Mouse (Mus musculus) fat pad, adult 2 months (tissue): ENCODE measurements around the gene Itsn1.

ENCODE experiments used
- DNase-seq: peaks from one replicate; pipeline ENCODE4 v3.0.0-alpha.2; 2011; ENCODE audit warnings: low read depth, low spot score; ENCODE audit errors: extremely low read depth

The Itsn1 gene

DNA sequence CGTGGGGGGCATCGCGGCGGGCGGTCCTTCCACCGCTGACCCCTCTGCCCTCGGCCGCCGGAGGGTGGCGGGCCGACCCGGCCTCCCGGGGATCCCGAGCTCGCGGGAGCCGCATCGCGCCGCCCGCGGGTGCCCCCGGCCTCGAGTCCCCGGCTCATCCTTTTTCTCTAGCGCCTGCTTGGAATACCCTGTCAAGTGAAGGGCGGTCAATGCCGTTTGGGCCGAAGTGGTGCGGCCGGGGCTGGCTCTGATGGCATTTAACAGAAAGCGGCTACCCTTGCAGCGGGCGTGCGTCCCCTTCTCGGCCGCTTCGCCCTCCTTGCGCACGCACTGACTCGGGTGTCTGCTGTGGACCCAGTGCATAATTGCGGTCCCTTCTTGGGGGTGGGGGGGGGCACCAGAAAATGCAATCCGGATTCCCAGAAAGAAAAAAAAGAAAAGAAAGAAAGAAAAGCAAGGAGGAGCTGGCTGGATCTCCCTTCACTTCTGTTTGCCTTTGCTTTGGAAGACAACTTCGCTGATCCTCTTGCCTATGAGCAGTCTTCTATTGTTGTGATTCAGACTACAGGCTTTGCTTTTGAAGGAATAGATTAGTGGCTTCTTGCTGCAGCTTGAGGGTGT is 850 bp downstream of the Itsn1 start:
- no peak for DNase-seq

DNA sequence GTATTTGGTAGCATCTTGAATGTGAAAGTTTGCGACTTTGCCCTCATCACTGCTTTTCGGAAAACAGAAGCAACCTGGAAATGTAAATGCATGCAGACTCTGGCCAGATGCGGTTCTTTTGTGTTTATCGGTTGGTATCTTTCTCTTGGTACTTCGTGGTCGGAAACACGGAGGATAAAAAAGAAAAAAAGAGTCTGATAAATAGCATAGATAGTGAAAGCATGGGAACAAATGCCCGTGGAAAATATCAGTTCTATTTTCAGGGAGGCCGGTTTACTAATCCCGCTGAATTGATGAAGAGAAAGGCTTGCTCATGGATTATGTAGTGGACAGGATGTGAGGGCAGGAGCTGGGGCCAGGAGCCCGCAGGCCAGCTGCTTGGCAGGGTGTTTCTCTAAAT is 1.4 kb downstream of the Itsn1 start:
- DNase-seq = no peak

DNA sequence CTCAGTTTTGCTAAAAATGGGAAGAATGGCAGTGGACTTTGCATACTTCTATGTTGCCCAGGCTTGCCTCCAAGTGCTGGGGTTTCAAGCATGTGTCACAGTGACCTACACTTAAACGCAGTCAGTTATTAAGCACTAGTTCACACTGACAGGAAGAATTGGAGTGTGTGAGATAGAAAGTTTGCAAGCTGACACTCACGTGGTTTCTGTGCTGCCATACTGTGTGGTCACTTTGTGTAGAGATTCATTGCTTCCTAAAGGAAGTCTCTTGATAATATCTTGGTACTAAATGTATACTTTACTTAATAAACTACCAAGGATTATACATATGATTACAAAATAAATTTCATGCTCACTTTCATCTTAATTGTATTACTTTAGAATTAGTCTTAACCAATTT is 3.7 kb downstream of the Itsn1 start:
- DNase-seq = no peak

DNA sequence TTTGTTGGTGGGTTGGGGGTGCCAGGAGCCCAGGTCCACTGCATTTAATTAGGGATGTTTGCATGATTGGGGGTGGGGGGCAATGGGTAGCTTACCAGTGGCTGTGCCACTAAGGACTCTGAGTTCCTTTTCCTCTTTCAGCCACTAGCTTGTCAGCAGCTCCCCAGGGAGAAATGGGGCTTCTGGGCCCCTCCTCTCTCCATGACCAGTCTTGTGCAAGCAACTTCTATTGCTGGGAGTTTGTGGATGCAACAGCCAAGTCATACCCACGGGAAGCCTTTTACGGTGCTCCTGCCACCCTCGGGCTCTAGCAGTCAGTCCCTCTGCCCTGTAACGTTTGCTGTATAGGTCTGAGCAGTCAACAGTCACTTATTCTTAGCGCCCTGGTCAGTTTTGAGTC is 5.7 kb downstream of the Itsn1 start:
- DNase-seq = no peak

DNA sequence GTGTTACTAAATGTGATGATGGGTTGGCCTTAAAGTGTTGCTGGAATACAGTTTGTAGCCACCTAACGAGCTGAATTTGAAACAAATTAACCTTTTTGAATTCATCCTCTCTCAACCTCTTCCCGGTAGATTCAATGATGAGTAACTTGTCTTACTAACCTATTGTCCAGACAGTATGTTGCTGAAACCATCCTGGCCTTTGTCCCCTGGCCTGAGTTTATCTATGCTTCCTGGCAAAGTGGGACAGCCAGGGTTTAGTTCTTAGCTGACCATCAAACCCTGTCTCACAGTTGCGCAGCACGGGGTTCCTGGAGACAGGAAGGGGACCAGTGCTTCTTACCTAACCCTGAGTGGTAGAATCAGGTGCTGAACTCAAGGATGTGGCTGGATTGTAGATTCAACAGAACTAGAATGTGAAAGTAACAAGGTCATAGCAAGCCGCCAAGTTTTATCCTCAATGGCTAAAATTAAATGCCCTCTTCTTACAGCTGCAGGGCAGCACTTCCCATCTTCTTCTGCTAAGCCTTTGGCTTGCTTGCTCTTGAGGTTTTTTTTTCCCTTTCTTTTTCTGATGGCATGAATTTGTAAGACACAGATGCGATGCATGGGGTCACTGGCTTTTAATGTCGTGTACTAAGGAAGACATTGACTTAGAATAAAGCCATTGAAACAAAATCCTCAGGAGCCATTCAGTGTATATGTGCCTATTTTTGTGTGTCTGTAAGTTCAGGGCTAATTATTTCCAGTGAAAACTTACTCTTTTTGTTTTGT is 7.2 kb downstream of the Itsn1 start:
- no peak for DNase-seq

DNA sequence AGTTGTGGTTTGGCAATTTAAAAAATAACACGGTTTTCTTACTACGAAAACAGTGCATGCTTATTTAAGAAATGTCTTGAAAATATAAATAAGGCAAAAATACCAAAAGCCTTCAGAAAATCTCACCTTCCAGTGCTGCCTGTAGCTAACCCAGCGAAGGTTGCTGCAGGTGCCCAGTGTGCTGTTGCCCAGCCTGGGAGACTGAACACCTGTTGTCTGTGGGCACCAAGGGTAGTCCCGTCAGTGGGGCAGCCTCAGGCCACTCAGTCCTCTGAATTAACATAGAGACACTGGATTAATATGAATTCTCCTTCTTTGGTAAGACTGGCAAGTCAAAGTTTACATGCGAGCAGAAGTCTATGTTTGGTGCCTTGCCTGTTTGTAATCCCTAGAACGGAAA is 9.4 kb downstream of the Itsn1 start:
- DNase-seq = no peak

DNA sequence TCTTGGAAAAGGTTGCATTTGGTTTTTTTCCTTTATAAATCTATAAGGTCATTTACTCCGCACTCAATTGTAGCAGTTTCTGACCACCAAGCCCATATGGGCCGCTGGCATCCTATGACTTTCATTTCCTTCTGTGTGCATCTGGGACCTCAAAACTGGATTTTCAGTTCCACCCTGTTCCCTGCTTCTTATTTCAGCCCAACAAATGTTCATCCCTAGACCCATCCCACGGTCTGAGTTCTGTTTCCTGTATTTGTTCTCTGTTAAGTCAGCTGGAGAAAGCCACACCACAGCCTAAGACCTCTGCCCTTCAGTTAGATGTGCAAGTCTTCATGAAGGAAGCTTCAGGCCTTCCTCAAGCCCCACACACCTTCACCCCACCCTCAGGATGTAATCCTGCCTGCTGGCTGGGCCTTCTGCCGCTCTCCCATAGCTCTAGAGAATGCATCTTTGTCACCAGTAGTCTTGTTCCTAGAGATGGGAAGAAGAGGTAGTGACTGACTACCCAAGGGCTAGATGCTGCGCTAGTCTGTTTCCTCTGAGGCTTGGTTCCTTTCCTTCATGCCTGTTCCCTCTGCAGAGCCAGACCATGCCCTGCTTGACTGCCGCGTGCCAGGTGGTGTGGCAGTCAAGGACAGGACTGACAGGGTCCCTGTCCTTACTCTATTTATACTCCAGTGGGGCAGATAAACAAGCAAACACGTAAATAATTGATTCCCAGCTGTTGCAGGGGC is 11.3 kb downstream of the Itsn1 start:
- no peak for DNase-seq

DNA sequence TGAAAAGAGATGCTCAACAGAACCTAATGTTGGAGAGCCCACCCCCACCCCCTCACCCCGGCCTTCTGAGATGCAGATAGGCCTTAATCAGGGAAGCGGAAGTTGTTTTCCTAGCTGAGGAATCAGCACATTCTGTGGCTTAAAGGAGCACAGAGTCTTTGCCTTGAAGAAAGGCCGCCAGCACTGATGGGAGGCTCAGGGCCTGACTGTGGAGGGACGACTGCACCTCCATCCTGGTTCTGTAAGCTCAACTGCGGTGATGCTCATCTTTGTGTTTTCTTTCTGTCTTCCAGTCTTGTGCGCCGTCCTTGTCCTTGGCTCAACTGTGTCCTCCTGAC is 11.8 kb downstream of the Itsn1 start:
- no peak for DNase-seq

DNA sequence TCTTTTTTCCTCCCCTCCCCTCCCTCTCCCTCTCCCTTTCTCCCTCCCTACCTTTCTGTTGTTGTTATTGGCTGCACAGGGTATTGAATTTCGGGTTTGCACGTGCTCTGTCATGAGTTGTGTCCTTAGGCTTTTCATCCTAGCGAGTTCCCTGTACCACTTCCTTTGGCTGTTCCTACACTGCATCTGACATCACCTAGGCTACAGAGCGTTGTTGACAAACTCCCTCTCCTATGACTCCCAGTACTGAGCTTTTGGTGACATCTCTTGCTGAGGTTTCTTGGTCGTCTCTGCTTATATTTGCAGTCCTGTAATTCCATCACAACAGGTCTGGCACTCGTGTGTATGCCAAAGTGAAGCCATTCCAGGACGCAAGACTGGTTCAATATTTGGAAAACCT is 14.0 kb downstream of the Itsn1 start:
- DNase-seq = no peak

DNA sequence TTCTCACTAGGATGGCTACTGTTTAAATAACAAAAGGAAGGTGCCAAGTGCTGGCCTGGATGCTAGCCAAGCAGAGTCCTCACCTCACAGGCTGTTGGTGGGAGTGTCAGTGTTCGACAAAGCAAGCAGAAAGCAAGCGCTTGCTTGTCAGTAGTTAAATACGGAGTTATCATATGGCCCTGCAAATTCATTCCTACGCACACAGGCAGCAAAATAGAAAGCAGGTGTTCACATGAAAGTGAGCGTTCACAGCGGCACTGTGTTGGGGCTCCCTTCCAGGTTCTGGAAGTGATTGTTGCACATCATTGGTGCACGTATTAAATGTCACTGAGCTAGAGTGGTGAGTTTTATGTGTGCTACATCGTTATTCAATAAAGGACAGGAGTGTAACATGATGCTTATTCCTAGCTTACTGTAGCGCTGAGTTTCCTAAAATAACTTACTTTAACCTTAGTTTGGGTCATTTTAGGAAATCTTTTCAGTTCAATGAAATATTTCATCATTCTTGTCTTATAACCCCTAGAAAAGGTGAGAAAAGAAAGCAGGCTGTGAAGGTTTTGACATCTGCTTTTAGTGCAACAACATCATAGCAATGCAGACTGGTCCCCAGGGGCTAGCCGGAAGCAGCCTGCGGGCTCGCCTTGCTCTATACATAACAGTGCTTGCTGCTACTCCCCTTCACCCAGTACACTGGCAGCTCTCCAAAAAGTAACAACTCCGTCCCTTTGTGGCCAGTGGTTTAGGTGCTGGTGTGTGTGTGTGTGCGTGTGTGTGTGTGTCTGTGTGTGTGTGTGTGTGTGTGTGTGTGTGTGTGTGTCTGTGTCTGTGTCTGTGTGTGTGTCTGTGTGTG is 17.2 kb downstream of the Itsn1 start:
- no peak for DNase-seq

DNA sequence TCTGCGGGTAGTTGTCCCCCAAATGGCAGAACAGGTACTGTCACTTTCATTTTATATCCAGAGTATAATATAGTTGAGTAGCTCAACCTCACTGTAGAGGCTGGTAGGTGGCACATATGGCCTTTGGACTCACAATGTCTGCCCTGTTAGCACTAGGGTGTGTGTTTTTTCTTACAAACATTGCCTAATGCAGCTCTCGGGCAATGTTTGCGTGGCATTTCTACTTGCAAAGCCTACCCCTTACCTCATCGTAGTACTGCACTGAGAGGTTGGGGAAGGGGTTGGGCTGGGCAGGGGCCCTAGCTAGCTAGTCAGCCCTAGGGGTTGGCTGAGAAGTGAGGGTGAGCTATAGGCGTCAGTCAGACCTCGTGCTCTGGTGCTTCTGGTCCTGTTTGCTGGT is 18.5 kb downstream of the Itsn1 start:
- DNase-seq = no peak

DNA sequence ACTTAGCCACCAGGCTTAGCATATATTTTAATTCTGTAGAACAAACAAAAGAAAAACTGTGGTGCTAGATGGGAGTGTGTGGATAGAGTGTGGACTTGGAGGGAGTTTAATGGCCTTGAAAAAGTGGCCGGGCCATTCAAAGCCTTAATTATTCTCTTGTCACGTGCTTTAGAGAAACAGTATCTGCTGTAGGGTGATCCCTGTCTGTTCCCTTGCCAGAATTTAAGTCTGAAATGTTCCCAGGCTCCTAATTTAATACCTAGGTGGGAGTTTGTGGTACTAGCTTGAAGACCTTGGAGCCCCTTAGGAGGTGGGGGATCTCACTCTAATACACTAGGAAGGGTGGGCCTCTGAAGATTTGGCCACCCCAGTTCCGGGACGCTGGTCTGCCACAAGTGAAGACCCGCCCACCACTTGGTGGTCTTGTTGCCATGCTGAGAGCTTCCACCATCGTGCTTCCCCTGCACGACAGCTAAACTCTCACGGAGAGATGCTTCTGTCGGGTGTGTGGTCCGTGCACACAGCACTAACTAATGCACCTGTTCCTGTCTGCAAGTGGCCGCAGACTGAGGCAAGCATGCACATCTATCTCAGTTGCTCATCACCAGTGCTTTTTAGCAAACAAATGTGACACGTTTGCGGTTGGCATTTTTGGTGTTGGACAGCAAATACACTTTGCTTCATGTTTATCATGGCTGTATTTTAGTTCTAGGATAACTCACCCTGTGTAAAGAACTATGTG is 22.7 kb downstream of the Itsn1 start:
- no peak for DNase-seq

DNA sequence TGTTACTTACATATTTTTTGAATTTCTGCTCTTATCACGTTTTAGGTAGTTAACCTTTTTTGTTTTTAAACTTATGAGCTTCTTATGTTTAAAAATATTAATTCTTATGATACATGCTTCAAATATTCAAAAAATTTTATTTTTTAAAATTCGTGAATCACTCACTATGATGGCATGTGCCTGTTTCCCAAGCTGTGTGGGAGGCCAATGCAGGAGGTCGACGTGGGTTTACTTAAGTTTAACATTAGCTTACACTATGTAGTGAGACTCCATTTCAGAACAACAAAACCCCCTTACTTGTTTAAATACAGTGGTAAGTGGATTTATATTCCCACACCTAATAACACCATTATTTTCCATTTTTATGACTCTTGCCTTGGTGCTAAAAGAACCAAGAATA is 24.5 kb downstream of the Itsn1 start:
- no peak for DNase-seq

DNA sequence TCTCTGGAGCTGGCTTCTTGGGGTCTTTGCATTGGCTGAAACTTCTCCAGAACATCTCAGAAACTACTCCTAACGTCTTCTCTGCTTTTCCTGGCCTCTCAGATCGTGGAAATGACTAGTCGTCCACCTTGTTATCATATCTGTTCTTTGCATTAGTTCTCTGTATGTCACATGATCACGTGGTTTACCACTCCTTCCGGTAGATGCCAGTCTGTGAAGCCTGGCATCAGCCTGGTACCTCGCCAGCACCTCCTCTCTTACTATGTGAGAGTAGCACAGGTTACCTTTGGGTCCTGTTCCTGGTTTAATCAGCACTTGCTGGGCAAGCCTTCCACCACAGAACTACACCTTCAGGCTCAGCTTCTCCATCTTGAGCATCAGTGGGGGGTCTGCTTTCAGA is 25.9 kb downstream of the Itsn1 start:
- DNase-seq = no peak

DNA sequence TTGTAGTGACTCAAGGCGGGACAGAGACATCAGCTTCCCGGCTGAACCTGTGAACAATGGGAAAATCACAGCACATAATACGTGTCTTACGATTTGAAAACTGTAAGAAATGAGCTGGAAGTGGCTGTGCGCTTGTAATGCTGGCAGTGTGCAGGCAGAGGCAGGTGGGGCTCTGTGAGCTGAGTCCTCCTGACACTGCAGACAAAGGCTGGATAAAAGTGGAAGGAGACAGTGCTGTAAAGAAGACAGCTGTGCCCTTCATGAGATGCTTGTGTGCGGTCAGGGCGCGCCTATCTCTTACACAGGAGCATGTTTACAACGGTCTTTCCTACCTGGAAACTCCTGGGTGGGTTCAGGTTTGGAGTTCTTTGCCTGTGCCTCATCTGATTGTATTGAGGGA is 32.1 kb downstream of the Itsn1 start:
- no peak for DNase-seq

DNA sequence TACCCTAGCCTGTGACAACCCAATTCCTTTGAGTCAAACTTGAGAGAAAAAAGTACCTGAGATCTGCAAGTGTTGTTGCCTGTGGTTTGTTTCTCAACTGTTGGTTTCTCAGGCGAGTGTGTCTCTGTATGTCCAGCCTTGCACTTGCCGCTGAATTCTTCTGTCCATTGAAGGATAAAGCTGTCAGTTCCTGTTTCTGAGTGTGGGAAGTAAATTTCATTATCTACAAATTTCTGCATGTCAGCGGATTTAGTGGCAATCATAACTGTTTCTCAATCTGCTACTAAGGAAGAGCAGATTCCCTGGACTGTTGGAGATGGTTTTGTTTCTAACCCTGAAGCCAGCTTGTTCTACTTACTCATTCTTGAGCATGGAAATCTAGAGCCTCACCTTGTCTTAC is 32.7 kb downstream of the Itsn1 start:
- DNase-seq = no peak

DNA sequence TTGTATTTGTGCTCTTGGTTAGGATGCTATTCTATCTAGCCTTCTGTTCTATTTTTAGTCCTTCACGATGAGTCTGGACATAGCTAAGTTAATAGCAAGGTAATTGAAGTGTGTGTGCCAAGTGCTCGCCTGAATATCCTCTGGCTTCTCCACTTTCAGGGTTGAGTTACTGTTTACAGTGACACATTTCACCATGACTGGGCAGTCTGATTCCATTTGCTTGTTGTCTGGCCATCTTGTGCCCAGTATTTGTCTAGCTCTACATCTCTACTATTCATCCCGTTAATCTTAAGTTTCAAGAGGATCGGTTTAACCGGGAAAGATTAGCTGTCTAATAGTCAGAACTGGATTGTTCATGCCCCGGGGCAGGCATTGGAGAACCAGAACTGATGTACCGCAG is 33.4 kb downstream of the Itsn1 start:
- no peak for DNase-seq

DNA sequence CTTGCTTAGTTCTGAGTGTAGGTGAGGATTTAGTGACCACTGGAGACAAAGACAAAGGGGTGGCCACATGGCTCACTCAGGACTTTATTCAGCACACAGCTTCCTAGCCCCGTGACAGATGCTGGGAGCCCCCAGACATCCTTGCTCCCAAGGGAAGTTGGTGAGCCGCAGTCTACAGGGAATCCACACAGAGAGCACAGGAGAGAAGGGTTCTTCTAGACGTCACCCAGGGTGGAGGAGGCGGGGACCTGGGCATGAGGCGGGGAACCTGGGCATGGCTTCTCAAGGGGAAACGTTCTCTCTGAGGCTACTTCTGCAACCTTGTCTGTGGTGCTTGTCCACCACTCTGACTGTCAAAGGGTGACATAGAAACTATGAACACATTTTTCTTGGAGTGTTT is 34.9 kb downstream of the Itsn1 start:
- no peak for DNase-seq

DNA sequence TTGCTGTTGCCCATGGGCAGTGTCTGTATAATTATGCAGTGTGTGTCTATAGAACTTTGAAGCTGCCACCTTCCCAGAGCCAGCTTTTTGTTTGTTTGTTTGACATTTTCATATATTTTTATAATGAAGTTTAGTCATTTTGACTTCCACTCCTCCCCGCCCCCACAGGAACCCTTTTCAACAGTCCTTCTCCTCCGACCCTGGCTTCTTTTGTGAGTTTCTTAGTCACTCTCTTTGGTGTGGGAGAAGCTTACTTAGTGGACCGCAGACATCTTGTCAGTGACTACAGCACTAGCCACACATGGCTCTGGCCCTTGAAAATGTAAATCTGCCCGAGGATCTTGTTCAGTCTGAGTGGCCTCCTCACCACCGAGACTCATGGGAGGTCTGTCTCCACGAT is 35.3 kb downstream of the Itsn1 start:
- no peak for DNase-seq

DNA sequence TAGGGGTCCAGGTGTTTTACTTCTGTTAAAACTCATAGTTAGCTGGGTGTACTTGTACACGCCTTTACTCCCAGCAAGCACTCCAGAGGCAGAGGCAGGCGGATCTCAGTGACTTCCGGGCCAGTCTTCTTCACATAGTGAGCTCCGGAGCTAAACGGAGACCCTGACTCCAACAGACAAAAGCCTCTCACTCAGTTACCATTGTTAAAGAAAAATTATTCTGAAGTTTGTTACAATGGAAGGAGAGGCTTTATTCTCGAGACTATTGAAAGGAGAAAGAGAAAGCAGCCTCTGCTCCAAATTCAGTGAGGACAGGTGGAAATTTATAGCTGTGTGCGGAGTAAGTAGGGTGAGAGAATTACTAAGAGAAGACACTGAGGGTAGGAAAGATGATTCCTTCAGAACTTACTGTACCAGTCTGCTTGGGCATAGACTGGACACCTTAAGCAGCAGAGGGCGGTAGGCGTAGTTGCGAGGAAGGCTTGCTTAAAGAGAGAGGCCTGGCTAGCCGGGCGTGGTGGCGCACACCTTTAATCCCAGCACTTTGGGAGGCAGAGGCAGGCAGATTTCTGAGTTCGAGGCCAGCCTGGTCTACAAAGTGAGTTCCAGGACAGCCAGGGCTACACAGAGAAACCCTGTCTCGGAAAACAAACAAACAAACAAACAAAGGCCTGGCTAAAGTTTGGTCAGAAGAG is 36.2 kb downstream of the Itsn1 start:
- no peak for DNase-seq
